In genomic region chr4:43720491-43721228, GRCm38 (mm10) we compare ENCODE assay signal across 16 mouse cellular contexts. TPM values are rescaled to one million over a fixed set of nuclear protein-coding genes. Genes with fewer than 3 reads are reported as not detected.
A peak's percentile ranks its signal among the peaks of the same experiment; 100 is the strongest.
DNase-seq lines count a peak whose midpoint lies in the region; ATAC-seq and TF ChIP-seq lines count a peak whose summit lies in the region.
"Had no signal": no experiment of that assay in that cellular context is flagged by ENCODE, and none has a peak within 500 bp of the region (broad histone marks: within the 10 kb centered on the region; RNA-seq: fewer than 3 reads in every experiment).

No protein-coding gene starts in this region.

- peaks cover 11% of the 10 kb centered on the region for H3K4me1 ChIP-seq in heart, embryonic 13.5 days
- H3K4me1 ChIP-seq in lung, postnatal 0 days (ENCODE audit: insufficient read depth, low read depth, low read length): no peaks in the 10 kb centered on the region
- H3K4me1 ChIP-seq in forebrain, postnatal 0 days (ENCODE audit: insufficient read depth): no peaks in the 10 kb centered on the region

- H3K36me3 ChIP-seq in heart, embryonic 13.5 days: no peaks in the 10 kb centered on the region
- H3K36me3 ChIP-seq in lung, postnatal 0 days (ENCODE audit: insufficient read depth, low read length): no peaks in the 10 kb centered on the region
- no peaks in the 10 kb centered on the region for H3K36me3 ChIP-seq in forebrain, postnatal 0 days (ENCODE audit: insufficient read depth)

- no peak for TF ChIP-seq EP300 in lung, postnatal 0 days (IDR thresholded peaks at IDR 0.05)

- TF ChIP-seq POLR2A in brain, embryonic 14.5 days (IDR thresholded peaks at IDR 0.05; ENCODE audit: borderline replicate concordance, extremely low read depth, insufficient read depth, insufficient read length, poor library complexity, severe bottlenecking): no peak

- ATAC-seq in heart, embryonic 13.5 days (ENCODE audit: extremely low read depth, insufficient number of reproducible peaks, low FRiP score, low TSS enrichment): no peak
- ATAC-seq in lung, postnatal 0 days: 0 out of 2 replicates have a peak, but pooled peaks have one; percentile 15
- peak; percentile 82 for ATAC-seq in forebrain, postnatal 0 days

- H3K9me3 ChIP-seq in heart, embryonic 13.5 days: no peaks in the 10 kb centered on the region
- H3K9me3 ChIP-seq in lung, postnatal 0 days (ENCODE audit: low read length): no peaks in the 10 kb centered on the region
- no peaks in the 10 kb centered on the region for H3K9me3 ChIP-seq in forebrain, postnatal 0 days (ENCODE audit: low read length)

- WGBS in heart, embryonic 13.5 days: 35% methylated on average over 14 of the region's 16 CpGs
- WGBS in lung, postnatal 0 days: 51% methylated on average over 13 of the region's 16 CpGs
- WGBS in forebrain, postnatal 0 days: 33% methylated on average over 15 of the region's 16 CpGs

- peak overlapping the region; percentile 45 for H3K4me2 ChIP-seq in heart, embryonic 13.5 days
- no peak overlapping the region for H3K4me2 ChIP-seq in lung, postnatal 0 days (replicated peaks; ENCODE audit: low read depth, low read length)
- H3K4me2 ChIP-seq in forebrain, postnatal 0 days (ENCODE audit: low read depth): no peak overlapping the region

- peaks cover 3% of the 10 kb centered on the region; the same call in 1 of the 2 replicates for H3K27me3 ChIP-seq in heart, embryonic 13.5 days (replicated peaks)
- no peaks in the 10 kb centered on the region for H3K27me3 ChIP-seq in lung, postnatal 0 days (replicated peaks; ENCODE audit: insufficient read depth, low read length)
- no peaks in the 10 kb centered on the region for H3K27me3 ChIP-seq in forebrain, postnatal 0 days (ENCODE audit: insufficient read depth, low read length)

- no peak for DNase-seq in heart, adult 11 months
- no peak for DNase-seq in lung, postnatal 0 days (ENCODE audit: low spot score)
- no peak for DNase-seq in lung, postnatal 36 days
- peak; percentile 75 for DNase-seq in brain, embryonic 14.5 days (ENCODE audit: low read depth)
- peak; percentile 46 for DNase-seq in forebrain, postnatal 0 days
- DNase-seq in kidney, adult 8-10 months: no peak
- no peak for DNase-seq in frontal cortex, postnatal 14 days (ENCODE audit: low spot score in 2 of 2)
- DNase-seq: kidney, adult 2 months; layer of hippocampus, adult 9-11 months; thymus, postnatal 14 days had no signal

- H3K9ac ChIP-seq in heart, embryonic 13.5 days: 0 out of 2 replicates have a peak overlapping the region, but pooled peaks have one; percentile 19
- no peak overlapping the region for H3K9ac ChIP-seq in lung, postnatal 0 days (replicated peaks; ENCODE audit: low read depth)
- H3K9ac ChIP-seq in forebrain, postnatal 0 days: no peak overlapping the region

- TF ChIP-seq CTCF in lung, postnatal 0 days (IDR thresholded peaks at IDR 0.05): no peak
- no peak for TF ChIP-seq CTCF in brain, embryonic 14.5 days (IDR thresholded peaks at IDR 0.05; ENCODE audit: borderline replicate concordance, extremely low read depth, insufficient read depth, insufficient read length)
- no peak for TF ChIP-seq CTCF in forebrain, postnatal 0 days (IDR thresholded peaks at IDR 0.05; ENCODE audit: low read depth)

- H3K27ac ChIP-seq in heart, embryonic 13.5 days (replicated peaks): peak overlapping the region; percentile 78
- no peak overlapping the region for H3K27ac ChIP-seq in lung, postnatal 0 days (ENCODE audit: low read length)
- peak overlapping the region; percentile 45; the same call in 1 of the 2 replicates for H3K27ac ChIP-seq in forebrain, postnatal 0 days (ENCODE audit: low read depth, low read length)
- H3K27ac ChIP-seq: macrophage had no signal

- H3K4me3 ChIP-seq in heart, embryonic 13.5 days: no peak overlapping the region
- H3K4me3 ChIP-seq in lung, postnatal 0 days (ENCODE audit: low read depth, low read length): no peak overlapping the region
- no peak overlapping the region for H3K4me3 ChIP-seq in forebrain, postnatal 0 days (ENCODE audit: low read depth, low read length)

RNA-seq across cellular contexts. Expression of gene Hrct1, which starts 6.3 kb away (rescaled TPM):
- 0.78 and 1.1 TPM in 2 replicates for polyA plus RNA-seq in heart, embryonic 13.5 days (2015; fragmentation: Nextera tagmentation; extraction: Ambion mirVana)
- polyA plus RNA-seq in lung, postnatal 0 days (2015; fragmentation: Nextera tagmentation; extraction: Ambion mirVana): 11.8 and 19.3 TPM in 2 replicates
- polyA plus RNA-seq in brain, embryonic 14.5 days (2012; rRNA removed): 0.38 and 0.53 TPM in 2 replicates
- total RNA-seq in forebrain, postnatal 0 days (2014; rRNA removed): 1.7 TPM in 1 of 2 replicates, not detected in the other
- 0.75 and 1.0 TPM in 2 replicates for polyA plus RNA-seq in forebrain, postnatal 0 days (2015; fragmentation: Nextera tagmentation; extraction: Ambion mirVana)
- total RNA-seq: CH12.LX; neutrophil, adult 5-6 weeks had no signal
- polyA plus RNA-seq: macrophage had no signal

RNA-seq across cellular contexts. Expression of gene Spaar, which starts 9.2 kb away (rescaled TPM):
- polyA plus RNA-seq in heart, embryonic 13.5 days (2015; fragmentation: Nextera tagmentation; extraction: Ambion mirVana): 0.21 and 0.43 TPM in 2 replicates
- polyA plus RNA-seq in lung, postnatal 0 days (2015; fragmentation: Nextera tagmentation; extraction: Ambion mirVana): 5.7 and 8.1 TPM in 2 replicates
- polyA plus RNA-seq in brain, embryonic 14.5 days (2012; rRNA removed): 0.10 and 0.11 TPM in 2 replicates
- total RNA-seq in forebrain, postnatal 0 days (2014; rRNA removed): 0.29 and 0.31 TPM in 2 replicates
- 0.25 TPM in 2 replicates for polyA plus RNA-seq in forebrain, postnatal 0 days (2015; fragmentation: Nextera tagmentation; extraction: Ambion mirVana)
- total RNA-seq: CH12.LX; neutrophil, adult 5-6 weeks had no signal
- polyA plus RNA-seq: macrophage had no signal

RNA-seq across cellular contexts. Expression of gene Olfr71, which starts 10.6 kb away (rescaled TPM):
- polyA plus RNA-seq in heart, embryonic 13.5 days (2015; fragmentation: Nextera tagmentation; extraction: Ambion mirVana): not detected in 2 replicates
- 0.17 TPM in 1 of 2 replicates, not detected in the other for polyA plus RNA-seq in lung, postnatal 0 days (2015; fragmentation: Nextera tagmentation; extraction: Ambion mirVana)
- not detected in 2 replicates for polyA plus RNA-seq in brain, embryonic 14.5 days (2012; rRNA removed)
- not detected in 2 replicates for total RNA-seq in forebrain, postnatal 0 days (2014; rRNA removed)
- polyA plus RNA-seq in forebrain, postnatal 0 days (2015; fragmentation: Nextera tagmentation; extraction: Ambion mirVana): not detected in 2 replicates
- total RNA-seq: CH12.LX; liver, adult 2 months; neutrophil, adult 5-6 weeks had no signal
- polyA plus RNA-seq: kidney, adult 2 months; liver, adult 2 months; macrophage; spleen, adult 2 months had no signal

RNA-seq across cellular contexts. Expression of gene Olfr70, which starts 20.1 kb away (rescaled TPM):
- not detected in 2 replicates for polyA plus RNA-seq in heart, embryonic 13.5 days (2015; fragmentation: Nextera tagmentation; extraction: Ambion mirVana)
- not detected in 2 replicates for polyA plus RNA-seq in lung, postnatal 0 days (2015; fragmentation: Nextera tagmentation; extraction: Ambion mirVana)
- not detected in 2 replicates for polyA plus RNA-seq in brain, embryonic 14.5 days (2012; rRNA removed)
- not detected in 2 replicates for total RNA-seq in forebrain, postnatal 0 days (2014; rRNA removed)
- polyA plus RNA-seq in forebrain, postnatal 0 days (2015; fragmentation: Nextera tagmentation; extraction: Ambion mirVana): not detected in 2 replicates
- total RNA-seq: CH12.LX; liver, adult 2 months; neutrophil, adult 5-6 weeks had no signal
- polyA plus RNA-seq: kidney, adult 2 months; liver, adult 2 months; macrophage; spleen, adult 2 months had no signal

RNA-seq across cellular contexts. Expression of gene Olfr159, which starts 50.1 kb away (rescaled TPM):
- polyA plus RNA-seq in heart, embryonic 13.5 days (2015; fragmentation: Nextera tagmentation; extraction: Ambion mirVana): not detected in 2 replicates
- not detected in 2 replicates for polyA plus RNA-seq in lung, postnatal 0 days (2015; fragmentation: Nextera tagmentation; extraction: Ambion mirVana)
- polyA plus RNA-seq in brain, embryonic 14.5 days (2012; rRNA removed): not detected in 2 replicates
- not detected in 2 replicates for total RNA-seq in forebrain, postnatal 0 days (2014; rRNA removed)
- not detected in 2 replicates for polyA plus RNA-seq in forebrain, postnatal 0 days (2015; fragmentation: Nextera tagmentation; extraction: Ambion mirVana)
- total RNA-seq: CH12.LX; liver, adult 2 months; neutrophil, adult 5-6 weeks had no signal
- polyA plus RNA-seq: kidney, adult 2 months; liver, adult 2 months; macrophage; spleen, adult 2 months had no signal

Comparison
In these comparisons a context has a peak if more than half of its experiments do, and no peak if none do; other contexts are left out.
1. DNase-seq: peak in brain, embryonic 14.5 days (single experiment) and forebrain, postnatal 0 days (single experiment); none in heart, adult 11 months (single experiment), lung, postnatal 0 days (single experiment), lung, postnatal 36 days (single experiment), kidney, adult 8-10 months (0 of 2) and frontal cortex, postnatal 14 days (0 of 2).